Mouse (Mus musculus): ENCODE results near the gene Prlhr. TPM values are rescaled to one million over a fixed set of nuclear protein-coding genes. Genes with fewer than 3 reads are reported as not detected.

Prlhr gene
- total RNA-seq, 2 experiments from 2014 or later, result not detected

DNA sequence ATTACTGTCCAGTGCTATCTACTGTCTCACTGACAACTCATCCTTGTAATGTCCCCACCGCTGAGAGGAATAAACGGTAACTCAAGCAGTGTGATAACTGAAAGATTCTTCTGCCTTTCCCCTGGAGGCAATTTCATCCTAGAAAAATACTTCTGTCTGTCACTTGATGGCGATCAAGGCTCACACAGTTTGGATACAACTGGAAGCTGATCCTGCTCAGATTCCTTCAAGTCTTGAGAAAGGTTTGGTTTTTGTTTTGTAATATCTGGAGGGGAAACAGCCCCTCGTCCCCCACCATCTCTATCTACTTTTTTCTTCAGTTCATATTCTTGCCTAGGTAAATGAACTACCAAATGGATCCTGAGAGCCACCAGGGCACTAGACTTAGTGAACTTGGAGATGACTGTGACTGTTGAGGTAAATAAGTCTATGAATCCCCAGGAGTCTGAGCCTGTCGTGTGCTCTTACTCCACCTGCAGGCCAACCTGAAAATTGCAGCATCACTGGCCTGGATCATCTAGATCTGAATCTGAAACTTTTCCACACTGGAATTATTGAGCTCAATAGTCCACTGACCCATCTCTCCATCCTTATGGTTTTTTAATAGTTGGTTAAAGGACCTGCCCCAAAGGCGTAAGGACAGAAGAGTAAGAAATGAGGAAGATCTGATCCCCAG lies 30.4 kb downstream of the Prlhr start:
- intact Hi-C loops (cut with DNase I), result loop anchor here (5.0 to 10.0 kb wide), 3 partner anchors 75 to 287 kb away; no protein-coding TSS in a partner anchor
- peak; percentile 30 to 38 for DNase-seq (ENCODE audit: low spot score in 2 of 2)

DNA sequence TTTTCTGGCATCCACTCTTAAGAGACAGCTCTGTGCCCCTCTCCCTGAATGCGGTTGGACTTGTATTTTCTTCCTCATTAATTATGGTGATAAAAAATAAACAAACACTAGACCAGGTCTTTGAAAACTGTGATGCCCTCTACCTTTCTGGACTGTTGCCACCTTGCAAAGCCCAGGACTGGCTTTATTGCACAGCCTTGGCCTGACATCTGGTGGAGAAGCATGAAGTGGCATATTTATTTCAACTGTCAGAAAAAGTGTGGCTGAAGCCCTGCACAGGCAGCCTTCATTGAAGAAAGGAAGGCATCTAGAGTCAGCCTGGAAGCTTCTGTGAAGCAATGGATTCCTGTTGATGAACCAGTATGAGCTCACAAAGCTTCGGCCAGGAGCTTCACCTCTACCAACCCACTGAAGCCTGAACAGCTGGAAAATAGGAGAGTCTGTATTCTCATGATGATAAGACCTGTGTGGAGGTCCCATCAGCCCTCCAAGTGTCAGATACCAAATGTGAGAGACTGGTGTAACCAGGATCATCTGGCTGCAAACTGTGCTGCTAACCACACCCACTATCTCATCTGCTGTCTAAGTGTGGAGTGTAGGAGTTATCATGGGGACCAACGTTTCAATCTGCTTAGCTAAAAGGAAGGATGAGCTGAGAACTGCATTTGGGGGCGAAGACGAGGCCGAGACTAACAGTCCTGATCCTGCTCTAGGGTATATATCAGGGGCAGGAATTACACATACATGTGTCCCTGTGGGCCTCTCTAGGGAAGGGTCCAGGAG lies 35.6 kb downstream of the Prlhr start:
- intact Hi-C loops (cut with DNase I), result loop anchor here (10.0 kb wide), 1 partner anchor 292 kb away; no protein-coding TSS in a partner anchor
- DNase-seq (ENCODE audit: low spot score in 2 of 2), result peak; percentile 5 to 53

DNA sequence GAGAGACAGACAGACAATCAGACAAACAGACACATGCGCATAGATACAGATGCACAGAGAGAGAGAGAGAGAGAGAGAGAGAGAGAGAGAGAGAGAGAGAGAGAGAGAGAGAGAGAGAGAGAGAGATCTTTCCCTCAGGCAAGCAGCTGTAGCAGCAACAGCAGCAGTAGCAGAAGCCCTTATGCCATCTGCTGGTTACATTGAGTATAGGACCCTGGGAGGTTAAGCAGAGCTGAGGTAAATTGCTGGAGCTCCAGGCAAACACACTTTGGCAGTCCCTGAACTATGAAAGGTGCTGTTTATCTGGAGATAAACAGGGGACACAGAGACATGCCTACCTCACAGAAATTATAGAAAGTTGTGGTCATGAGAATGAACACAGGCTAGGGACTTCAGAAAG lies 50.5 kb downstream of the Prlhr start:
- peak; percentile 47 to 58 for DNase-seq (ENCODE audit: low spot score in 2 of 2)
- intact Hi-C loops (cut with DNase I), result loop anchor here (5.0 to 10.0 kb wide), 2 partner anchors 1003 to 1030 kb away; no protein-coding TSS in a partner anchor

Other genes with a start within 250 kb of the Prlhr start
- 10 to 100 TPM; 29.5 to 29.6 TPM for gene Fam204a, start 241.6 kb downstream of the Prlhr start, total RNA-seq (2021)
- 10 to 100 TPM; 48.3 to 50.1 TPM for gene Cacul1, start 112.7 kb upstream of the Prlhr start, total RNA-seq (2021)